Mouse (Mus musculus): Measurements from ENCODE around the gene Agap3. TPM values are rescaled to one million over a fixed set of nuclear protein-coding genes. Genes with fewer than 3 reads are reported as not detected.

Gene Agap3
- total RNA-seq, 2 experiments from 2014 or later: 472 to 479 TPM

GRCm38 (mm10) chr5:24427981-24428402 is 24.0 kb upstream of the Agap3 start:
- intact Hi-C loops (cut with DNase I): no loop called here
- peak; percentile 48 for DNase-seq

- intact Hi-C loops (cut with DNase I): no loop called here
- no peak for DNase-seq
Measured at GRCm38 (mm10) chr5:24428596-24428995, 23.4 kb upstream of the Agap3 start.

- intact Hi-C loops (cut with DNase I): no loop called here
Measured at GRCm38 (mm10) chr5:24433993-24434392, 18.0 kb upstream of the Agap3 start.

GRCm38 (mm10) chr5:24441187-24441586 is 10.8 kb upstream of the Agap3 start:
- DNase-seq: no peak
- intact Hi-C loops (cut with DNase I): no loop called here

More at GRCm38 (mm10) chr5:24433993-24434392, 18.0 kb upstream of the Agap3 start:
- DNase-seq: no peak

GRCm38 (mm10) chr5:24442029-24442428 is 9.9 kb upstream of the Agap3 start:
- intact Hi-C loops (cut with DNase I): no loop called here
- no peak for DNase-seq

- intact Hi-C loops (cut with DNase I): no loop called here
- no peak for DNase-seq
Measured at GRCm38 (mm10) chr5:24443204-24443603, 8.8 kb upstream of the Agap3 start.

- no peak for DNase-seq
- intact Hi-C loops (cut with DNase I): no loop called here
Measured at GRCm38 (mm10) chr5:24443927-24444326, 8.1 kb upstream of the Agap3 start.

- DNase-seq: peak; percentile 95
- intact Hi-C loops (cut with DNase I): no loop called here
Measured at GRCm38 (mm10) chr5:24444746-24445427, 7.1 kb upstream of the Agap3 start, which contains the start of gene Fastk. TSS of gene Fastk (minus strand) at chr5:24445287.

GRCm38 (mm10) chr5:24445428-24446080 is 6.4 kb upstream of the Agap3 start:
- intact Hi-C loops (cut with DNase I): no loop called here
- no peak for DNase-seq

GRCm38 (mm10) chr5:24446630-24447029 is 5.3 kb upstream of the Agap3 start:
- no peak for DNase-seq
- intact Hi-C loops (cut with DNase I): no loop called here

- peak; percentile 75 for DNase-seq
- intact Hi-C loops (cut with DNase I): no loop called here
Measured at GRCm38 (mm10) chr5:24447624-24448298, 4.2 kb upstream of the Agap3 start, which contains the start of gene Tmub1. TSS of gene Tmub1 (minus strand) at chr5:24447854.

GRCm38 (mm10) chr5:24451264-24452029 is 530 bp upstream of the Agap3 start:
- peak; percentile 93 for DNase-seq

GRCm38 (mm10) chr5:24452691-24453233 is 785 bp downstream of the Agap3 start:
- intact Hi-C loops (cut with DNase I): no loop called here
- no peak for DNase-seq

More at GRCm38 (mm10) chr5:24451264-24452029, 530 bp upstream of the Agap3 start:
- intact Hi-C loops (cut with DNase I): no loop called here

GRCm38 (mm10) chr5:24453283-24453984 is 1.5 kb downstream of the Agap3 start:
- intact Hi-C loops (cut with DNase I): no loop called here
- DNase-seq: peak; percentile 83

GRCm38 (mm10) chr5:24453985-24454303 is 2.0 kb downstream of the Agap3 start:
- DNase-seq: no peak
- intact Hi-C loops (cut with DNase I): no loop called here

- no peak for DNase-seq
- intact Hi-C loops (cut with DNase I): no loop called here
Measured at GRCm38 (mm10) chr5:24455076-24455475, 3.1 kb downstream of the Agap3 start.

- DNase-seq: no peak
- intact Hi-C loops (cut with DNase I): no loop called here
Measured at GRCm38 (mm10) chr5:24455613-24456012, 3.6 kb downstream of the Agap3 start.

- DNase-seq: no peak
- intact Hi-C loops (cut with DNase I): no loop called here
Measured at GRCm38 (mm10) chr5:24466762-24467161, 14.8 kb downstream of the Agap3 start.

- intact Hi-C loops (cut with DNase I): no loop called here
Measured at GRCm38 (mm10) chr5:24470600-24470999, 18.6 kb downstream of the Agap3 start.

More at GRCm38 (mm10) chr5:24470600-24470999, 18.6 kb downstream of the Agap3 start:
- peak; percentile 84 for DNase-seq

All from left cerebral cortex, postnatal 4 days (tissue).